Mouse (Mus musculus) brown adipose tissue, adult 24 weeks (tissue): ENCODE results near the gene Diras2. TPM values are rescaled to one million over a fixed set of nuclear protein-coding genes. Genes with fewer than 3 reads are reported as not detected.

Source experiments
- H3K27ac ChIP-seq: fragments of 200-500 bp; replicated peaks from 2 replicates; pipeline ENCODE4 v1.5.1; 2012; ENCODE audit warnings: low read depth, mild to moderate bottlenecking, low read length
- H3K4me1 ChIP-seq: fragments of 200-500 bp; 2 replicates; pipeline ENCODE4 v1.6.1; 2012; ENCODE audit warnings: low read length, mixed read lengths; ENCODE audit not compliant: control insufficient read depth, insufficient read depth, insufficient read length
- H3K4me3 ChIP-seq: fragments of 200-500 bp; 2 replicates; pipeline ENCODE4 v1.5.1; 2012; ENCODE audit warnings: low read depth, mild to moderate bottlenecking, low read length, moderate library complexity; ENCODE audit not compliant: insufficient read depth
- polyA plus RNA-seq: library from polyadenylated mRNA; stranded (reverse); fragments of >200 nt; gene quantifications from 2 replicates; pipeline ENCODE4 v1.2.4, GENCODE M21; 2012; ENCODE audit not compliant: missing spikeins, insufficient read depth, insufficient read length

The Diras2 gene
- 0.28 TPM in 1 of 2 replicates, not detected in the other for polyA plus RNA-seq

DNA sequence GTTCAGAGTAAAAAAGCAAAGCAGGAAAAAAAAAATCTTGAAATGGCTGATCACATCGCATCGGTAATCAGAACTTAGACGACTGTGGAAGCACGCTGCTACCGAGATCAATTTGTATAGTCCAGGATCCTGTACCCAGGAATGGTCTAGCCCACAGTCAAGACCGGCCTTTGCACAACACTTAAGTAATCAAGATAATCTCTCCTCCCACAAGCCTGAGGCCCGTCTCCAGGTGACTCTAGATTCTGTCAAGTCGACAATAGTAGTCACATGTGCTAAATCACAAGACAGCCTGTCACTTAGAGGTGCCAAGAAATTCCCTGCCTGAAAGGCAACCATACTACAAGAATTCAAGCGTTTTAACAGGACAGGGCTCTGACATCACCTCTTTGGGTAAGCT lies at the start of gene Diras2:
Gene Diras2, minus strand, starts transcription at position 159 of the 400 bp plus-strand sequence.
- no peaks in the 10 kb centered on the region for H3K4me1 ChIP-seq
- no peak within 1 kb of the TSS for H3K27ac ChIP-seq
- peak within 1 kb of the TSS; percentile 36 for H3K4me3 ChIP-seq

DNA sequence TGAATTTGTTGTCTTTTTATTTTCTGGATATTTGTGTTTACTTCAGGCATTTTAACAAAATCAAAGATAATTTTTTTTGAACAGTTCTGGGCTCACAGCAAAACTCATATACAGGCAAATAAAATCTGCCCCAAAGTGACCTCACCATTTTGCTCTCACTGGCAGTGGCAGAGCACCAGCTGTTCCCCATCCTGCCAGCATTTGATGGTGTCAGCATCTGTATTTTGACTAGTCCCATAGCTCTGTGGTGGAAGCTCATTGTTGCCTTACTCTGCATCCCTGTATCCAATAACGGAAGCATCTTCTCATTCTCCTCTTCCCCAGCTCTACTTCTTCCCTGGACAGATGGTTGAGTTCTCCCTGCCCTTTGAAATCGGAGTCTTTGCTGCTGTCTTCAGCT lies 47.7 kb upstream of the Diras2 start:
- H3K4me1 ChIP-seq: no peaks in the 10 kb centered on the region
- H3K27ac ChIP-seq: no peak overlapping the region

DNA sequence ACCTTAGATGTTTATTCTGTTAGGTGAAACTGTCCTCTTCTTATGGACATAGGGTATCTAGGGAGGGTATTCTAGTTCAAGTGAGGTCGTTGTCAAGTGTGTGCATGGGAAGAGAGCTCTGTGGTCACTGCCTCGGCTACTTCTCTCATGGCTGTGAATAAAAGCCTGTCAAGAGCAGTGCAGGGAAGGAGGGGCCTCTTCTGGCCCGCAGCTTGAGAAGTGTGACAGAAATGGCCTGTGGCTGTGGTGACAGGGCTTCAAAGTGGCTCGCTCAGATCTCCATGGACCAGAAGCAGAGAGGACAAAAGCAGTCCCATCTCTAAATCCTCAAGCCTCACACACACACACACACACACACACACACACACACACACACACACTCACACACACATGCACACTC lies 46.9 kb upstream of the Diras2 start:
- no peak overlapping the region for H3K4me3 ChIP-seq
- H3K4me1 ChIP-seq: no peaks in the 10 kb centered on the region
- H3K27ac ChIP-seq: 0 out of 2 replicates have a peak overlapping the region, but pooled peaks have one; percentile 19

More for the DNA sequence above, 47.7 kb upstream of the Diras2 start:
- no peak overlapping the region for H3K4me3 ChIP-seq

DNA sequence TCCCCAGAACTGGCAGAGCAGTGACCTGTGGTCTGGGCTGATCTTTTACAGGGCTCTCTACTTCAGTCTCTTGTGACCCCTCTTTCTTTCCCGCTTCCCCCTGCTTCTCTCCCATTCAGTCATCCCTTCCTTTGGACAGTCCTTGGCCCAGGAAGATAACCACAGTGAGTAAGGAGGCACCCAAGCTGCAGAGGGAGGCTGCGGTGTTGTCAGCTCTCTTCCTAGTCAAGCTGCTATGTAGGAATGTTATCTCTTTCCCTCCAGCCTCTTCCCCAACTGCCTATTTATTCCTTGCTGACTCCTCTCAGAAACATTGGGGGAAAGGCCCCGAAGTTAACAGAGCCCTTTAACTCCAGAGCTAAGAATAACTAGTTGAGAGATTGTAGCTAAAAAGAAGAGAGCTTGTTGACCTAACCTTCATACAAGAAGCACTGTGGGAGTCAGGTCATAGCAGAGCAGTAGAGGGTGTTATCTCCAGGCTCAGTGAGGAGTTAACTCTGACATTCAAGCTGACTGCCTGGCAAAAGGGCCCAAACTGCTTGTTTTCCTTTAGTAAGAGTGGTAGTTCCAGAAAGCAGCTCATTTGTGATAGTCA lies 46.3 kb upstream of the Diras2 start:
- no peak overlapping the region for H3K27ac ChIP-seq

DNA sequence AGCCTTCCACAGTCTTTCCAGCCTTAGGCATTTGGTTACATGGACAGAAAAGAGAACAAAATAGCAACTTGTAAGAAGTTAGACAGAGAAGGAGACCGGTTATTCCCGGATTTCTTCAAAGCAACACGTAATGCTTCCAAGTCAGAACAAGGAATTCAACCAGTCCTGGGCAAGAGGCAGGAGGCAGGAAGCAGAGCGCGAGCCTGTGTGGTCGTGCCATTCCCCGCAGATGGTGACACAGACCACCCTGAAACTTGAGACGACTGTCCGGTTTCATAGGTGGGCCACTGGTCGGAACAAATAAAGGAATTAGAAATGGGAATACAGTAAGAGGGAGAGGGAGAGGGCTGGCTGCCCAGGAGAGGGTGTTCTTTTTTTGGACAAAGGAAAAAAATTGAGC lies 45.8 kb upstream of the Diras2 start:
- H3K4me3 ChIP-seq: no peak overlapping the region
- no peaks in the 10 kb centered on the region for H3K4me1 ChIP-seq
- H3K27ac ChIP-seq: no peak overlapping the region

More for the DNA sequence above, 46.3 kb upstream of the Diras2 start:
- Histone ChIP-seq H3K4me3 (no peak overlapping the region), H3K4me1 (no peaks in the 10 kb centered on the region)

DNA sequence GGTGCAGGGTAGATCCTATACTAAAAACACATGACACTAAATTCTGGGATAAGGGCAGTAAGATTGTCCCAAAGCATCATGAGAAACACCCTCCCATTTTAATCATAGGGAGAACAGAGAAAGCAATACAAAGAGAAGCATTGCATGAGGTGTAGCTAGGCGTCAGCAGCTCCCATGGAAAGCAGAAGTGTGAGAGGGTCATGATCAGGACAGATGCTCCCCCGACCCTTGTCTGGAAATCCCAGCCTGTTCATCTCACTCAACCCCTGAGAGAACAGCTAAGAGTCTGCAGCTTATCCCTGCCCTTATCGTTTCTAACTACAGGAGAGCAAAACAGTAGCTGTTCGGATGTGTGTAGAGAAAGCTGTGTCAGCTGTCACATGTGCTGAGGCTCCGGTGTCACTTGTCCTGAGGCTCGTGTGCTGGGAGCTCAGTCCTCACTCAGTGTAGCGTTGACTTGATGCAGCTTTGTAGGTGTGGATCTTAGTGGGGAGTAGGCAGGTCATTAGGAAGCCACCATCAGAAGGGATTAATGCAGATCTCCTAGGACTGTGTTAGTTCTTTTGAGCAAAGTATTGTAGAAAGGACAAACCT lies 45.0 kb upstream of the Diras2 start:
- H3K4me1 ChIP-seq: no peaks in the 10 kb centered on the region
- H3K27ac ChIP-seq: peak overlapping the region; percentile 56
- H3K4me3 ChIP-seq: no peak overlapping the region

DNA sequence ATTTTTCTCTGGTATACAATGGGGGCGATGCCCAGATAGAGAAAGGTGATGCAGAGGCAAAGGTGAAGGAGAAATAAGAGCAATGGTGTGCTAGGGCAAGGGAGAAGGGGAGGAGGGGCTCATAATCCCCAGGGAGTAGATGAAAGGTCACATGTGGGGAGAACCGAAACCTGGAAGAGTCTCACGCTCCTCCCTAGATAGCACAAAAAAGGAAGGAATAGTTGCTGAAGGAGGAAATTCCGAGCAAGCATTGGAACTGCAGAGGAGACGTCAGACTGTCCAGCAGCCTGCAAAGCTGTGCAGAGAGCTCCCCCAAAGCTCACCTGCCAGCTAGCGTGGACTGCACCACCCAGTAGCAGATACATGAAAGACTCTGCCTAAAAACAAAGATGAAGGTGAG lies 44.4 kb upstream of the Diras2 start:
- H3K4me1 ChIP-seq: no peaks in the 10 kb centered on the region
- no peak overlapping the region for H3K4me3 ChIP-seq
- H3K27ac ChIP-seq: peak overlapping the region; percentile 56; the same call in 1 of the 2 replicates

DNA sequence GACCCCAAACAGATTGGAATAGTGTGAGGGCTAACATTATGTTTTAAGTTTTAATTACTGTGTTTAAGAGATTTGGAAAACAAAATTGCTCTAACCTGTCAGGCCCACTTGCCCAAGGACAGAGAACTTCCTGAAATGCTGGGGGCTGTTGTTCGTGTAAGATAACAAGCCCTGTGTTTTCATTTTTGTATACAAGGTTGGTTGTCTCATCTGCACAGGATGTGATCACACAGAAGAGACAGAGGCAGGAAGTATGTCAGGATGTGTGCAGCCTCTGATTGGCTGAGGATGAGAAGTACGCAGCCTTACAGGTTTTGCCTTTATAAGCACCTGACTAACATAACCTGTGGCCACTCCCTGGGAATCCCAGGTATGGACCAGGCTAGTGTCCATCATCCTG lies 43.2 kb upstream of the Diras2 start:
- H3K4me1 ChIP-seq: no peaks in the 10 kb centered on the region

DNA sequence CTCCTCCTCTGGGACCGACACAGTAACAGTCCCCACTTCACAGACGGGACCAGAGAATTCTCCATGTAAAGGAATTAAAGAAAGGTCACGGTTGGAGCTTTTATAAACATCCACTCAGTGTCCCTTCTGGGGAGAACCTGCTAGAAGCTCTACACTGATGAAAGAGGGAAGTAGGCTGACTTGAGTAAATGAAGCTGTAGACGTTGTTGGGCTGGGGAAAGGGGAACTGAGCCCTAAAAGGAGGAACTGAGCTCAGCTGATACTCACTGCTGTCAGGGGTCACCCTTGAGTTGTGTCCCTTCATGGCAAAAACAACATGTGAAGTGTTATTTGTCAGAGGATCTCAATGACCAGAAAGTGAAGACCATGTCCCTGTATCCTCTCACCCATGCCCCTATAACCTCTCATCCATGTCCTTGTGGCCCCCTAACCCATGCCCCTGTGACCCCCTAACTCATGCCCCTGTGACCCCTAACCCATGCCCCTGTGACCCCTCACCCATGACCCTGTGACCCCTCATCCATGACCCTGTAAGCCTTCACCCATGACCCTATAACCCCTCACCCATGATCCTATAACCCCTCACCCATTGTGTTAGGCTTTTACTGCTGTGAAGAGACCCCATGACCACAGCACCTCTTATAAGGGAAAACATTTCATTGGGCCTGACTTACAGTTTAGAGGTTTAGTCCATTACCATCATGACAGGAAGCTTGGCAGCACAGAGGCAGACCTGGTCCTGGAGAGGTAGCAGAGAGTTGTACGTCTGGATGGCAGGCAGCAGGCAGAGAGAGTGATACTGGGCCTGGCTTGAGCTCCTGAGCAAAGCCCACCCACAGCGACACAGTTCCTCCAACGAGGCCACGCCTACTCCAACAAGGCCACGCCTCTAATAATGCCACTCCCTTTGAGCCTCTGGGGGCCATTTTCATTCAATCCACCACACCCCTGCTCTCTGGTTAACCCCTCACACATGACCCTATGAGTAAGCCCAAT lies 41.7 kb upstream of the Diras2 start:
- Histone ChIP-seq H3K27ac (peak overlapping the region; percentile 90), H3K4me1 (no peaks in the 10 kb centered on the region), H3K4me3 (no peak overlapping the region)

More for the DNA sequence above, 43.2 kb upstream of the Diras2 start:
- H3K4me3 ChIP-seq: no peak overlapping the region
- no peak overlapping the region for H3K27ac ChIP-seq

DNA sequence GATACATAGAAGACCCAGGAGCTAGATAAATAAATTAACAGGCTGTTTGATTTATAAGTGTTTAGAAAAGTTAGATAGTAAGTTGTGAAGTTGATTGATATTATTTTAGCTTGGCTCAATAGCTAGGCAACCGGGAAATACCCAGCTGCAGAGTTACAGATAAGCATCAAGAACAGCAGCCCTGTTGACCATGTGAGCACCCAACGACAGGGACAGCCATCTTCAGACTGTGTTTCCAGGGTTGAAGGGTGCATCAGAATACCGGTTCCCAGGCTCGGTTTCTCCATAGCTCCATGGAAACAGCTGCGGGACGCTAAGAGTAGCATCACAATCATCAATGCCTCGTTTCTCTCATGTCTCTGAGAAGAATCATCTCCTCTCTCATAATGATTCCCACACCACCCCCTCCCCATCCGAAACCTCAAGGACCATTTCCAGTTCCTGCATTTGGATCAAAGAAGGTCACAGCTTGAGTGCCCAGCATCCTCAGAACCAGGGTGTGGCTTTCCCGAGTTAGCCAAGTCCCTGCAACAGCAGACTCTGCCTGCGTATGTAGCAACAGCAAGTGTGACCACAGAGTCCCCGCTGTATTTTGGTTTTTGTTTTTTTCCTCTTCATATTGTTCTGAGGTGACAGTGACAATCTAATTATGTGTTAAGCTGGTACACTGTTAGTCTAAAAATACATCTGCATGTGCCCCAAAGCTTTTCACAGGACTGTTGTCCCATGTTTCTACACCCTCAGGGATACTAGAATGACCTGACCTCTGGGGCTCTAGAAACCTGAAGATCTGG lies 40.7 kb upstream of the Diras2 start:
- Histone ChIP-seq H3K4me3 (no peak overlapping the region), H3K4me1 (no peaks in the 10 kb centered on the region), H3K27ac (peak overlapping the region; percentile 81)

DNA sequence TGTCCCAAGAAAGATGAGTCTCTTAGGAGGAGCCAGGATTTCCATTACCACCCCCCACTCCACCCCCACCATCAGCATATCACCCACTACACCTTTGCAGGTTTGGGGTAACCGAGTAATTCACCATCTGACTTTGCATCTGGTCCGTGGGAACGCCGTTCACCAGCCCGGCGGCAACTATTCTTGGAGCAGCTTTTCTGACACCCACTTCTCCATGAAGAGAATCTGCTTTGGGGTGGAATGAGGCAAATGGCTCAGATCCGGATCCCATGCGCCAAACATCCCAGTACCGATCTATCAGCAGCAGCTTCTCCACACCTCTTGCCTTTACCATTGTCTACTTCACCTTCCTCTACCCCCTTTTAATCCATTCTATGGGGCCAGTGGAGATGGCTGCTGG lies 39.2 kb upstream of the Diras2 start:
- H3K27ac ChIP-seq: no peak overlapping the region
- no peaks in the 10 kb centered on the region for H3K4me1 ChIP-seq
- H3K4me3 ChIP-seq: no peak overlapping the region

DNA sequence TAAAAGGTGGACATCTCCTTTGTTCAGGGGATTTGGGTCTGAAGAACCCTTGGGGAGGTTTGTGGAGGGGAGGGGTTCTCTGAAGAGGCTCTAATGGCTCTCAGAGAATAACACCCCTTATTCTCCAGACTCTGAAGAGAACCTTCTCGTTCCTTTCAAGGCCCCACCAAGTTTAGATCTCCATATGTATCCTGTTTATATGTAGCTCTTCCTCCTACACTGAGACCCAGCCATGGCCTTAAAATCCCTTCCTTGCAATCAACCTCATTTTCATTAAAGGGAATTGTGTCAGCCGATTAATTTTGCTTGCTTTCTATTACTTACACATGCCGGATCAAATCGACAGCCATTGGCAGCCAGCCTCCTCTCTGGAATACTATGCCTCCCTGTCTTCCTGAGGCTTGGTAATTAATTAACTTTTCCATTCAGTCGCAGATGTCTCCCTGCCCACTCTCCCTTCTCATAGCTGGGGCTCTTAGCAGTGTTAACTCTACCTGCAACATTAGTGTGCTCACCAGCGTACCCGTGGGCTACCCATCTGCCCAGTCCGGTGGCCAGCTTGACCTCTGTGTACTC lies 38.2 kb upstream of the Diras2 start:
- Histone ChIP-seq H3K4me1 (no peaks in the 10 kb centered on the region), H3K4me3 (no peak overlapping the region), H3K27ac (no peak overlapping the region)

DNA sequence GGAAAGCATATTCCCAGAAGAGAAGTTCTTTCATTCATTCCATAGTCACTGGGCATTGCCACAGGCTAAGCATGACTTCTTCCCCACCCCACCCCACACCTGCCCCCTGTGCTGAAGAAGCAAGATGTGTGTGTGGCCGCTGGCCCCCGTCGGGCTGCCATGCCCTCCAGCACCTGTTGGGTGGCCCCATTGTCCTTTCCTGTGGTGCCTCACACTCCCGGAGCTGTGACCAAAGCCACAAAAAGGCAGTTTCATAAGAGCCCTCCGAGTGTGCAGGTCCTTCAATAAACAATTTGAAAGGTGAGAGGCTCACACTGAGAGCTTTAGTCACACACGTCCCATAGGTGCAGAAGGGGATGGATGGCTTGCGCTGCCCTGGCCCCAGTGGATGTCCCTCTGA lies 35.7 kb upstream of the Diras2 start:
- Histone ChIP-seq H3K4me3 (no peak overlapping the region), H3K4me1 (no peaks in the 10 kb centered on the region), H3K27ac (no peak overlapping the region)

DNA sequence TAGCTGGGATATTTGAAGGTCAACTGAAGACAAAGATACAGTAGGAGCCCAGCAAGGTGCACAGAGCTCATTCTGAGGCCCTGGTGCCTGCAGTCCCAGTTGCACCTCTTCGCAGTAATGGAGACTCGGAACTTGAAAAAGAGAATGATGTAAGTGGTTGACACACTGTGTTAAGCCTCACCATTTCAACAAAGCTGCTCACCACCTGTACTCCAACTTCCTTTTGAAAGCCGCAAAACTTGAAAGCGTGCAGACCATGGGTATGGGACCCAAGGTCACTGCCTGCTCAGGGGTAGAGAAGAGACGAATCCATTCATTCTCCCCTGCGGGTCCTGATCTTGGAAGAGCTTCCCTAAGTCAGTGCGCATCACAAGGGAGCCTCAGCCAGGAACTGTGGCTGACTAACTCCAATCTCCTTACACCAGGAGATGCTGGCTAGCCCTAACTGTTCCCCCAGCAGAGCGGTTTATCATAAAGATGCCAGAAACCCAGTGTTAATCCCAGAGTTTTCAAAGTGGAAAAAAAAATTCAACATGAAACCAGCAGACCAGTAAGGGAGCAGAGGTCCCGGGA lies 35.2 kb upstream of the Diras2 start:
- H3K4me1 ChIP-seq: no peaks in the 10 kb centered on the region
- H3K27ac ChIP-seq: no peak overlapping the region
- H3K4me3 ChIP-seq: no peak overlapping the region
